Mouse (Mus musculus): Measurements from ENCODE around the gene Hoxc13. TPM values are rescaled to one million over a fixed set of nuclear protein-coding genes. Genes with fewer than 3 reads are reported as not detected.

Gene Hoxc13
- total and polyA plus RNA-seq, 3 experiments = not detected

- DNase-seq (ENCODE audit: low spot score) = peak; percentile 89
- peaks cover 44% of the 10 kb centered on the region for H3K4me1 ChIP-seq (ENCODE audit: insufficient read depth, low read depth, low read length)
- peaks cover 92% of the 10 kb centered on the region for H3K27me3 ChIP-seq (ENCODE audit: insufficient read depth, low read length)
- peak; percentile 90 for ATAC-seq (ENCODE audit: extremely low read depth, insufficient number of reproducible peaks, low FRiP score, poor library complexity, severe bottlenecking)
- no peaks in the 10 kb centered on the region for H3K36me3 ChIP-seq (replicated peaks)
- no peaks in the 10 kb centered on the region for H3K9me3 ChIP-seq (replicated peaks)
- H3K4me3 ChIP-seq (ENCODE audit: low read depth, low read length) = peak overlapping the region; percentile 65; the same call in 1 of the 2 replicates
- peak; percentile 92 for TF ChIP-seq CTCF (IDR thresholded peaks at IDR 0.05; ENCODE audit: low read depth, low read length)
- no peak for TF ChIP-seq TAL1 (conservative IDR thresholded peaks at IDR 0.05; ENCODE audit: low read depth, low read length)
Observed at GRCm38 (mm10) chr15:102965892-102966775, 45.2 kb downstream of the Hoxc13 start.

- no peak for DNase-seq (ENCODE audit: low spot score)
- H3K9me3 ChIP-seq (replicated peaks) = no peaks in the 10 kb centered on the region
- ATAC-seq (ENCODE audit: extremely low read depth, insufficient number of reproducible peaks, low FRiP score, poor library complexity, severe bottlenecking) = no peak
- peaks cover 45% of the 10 kb centered on the region for H3K4me1 ChIP-seq (ENCODE audit: insufficient read depth, low read depth, low read length)
- peaks cover 90% of the 10 kb centered on the region for H3K27me3 ChIP-seq (ENCODE audit: insufficient read depth, low read length)
- no peak for TF ChIP-seq CTCF (IDR thresholded peaks at IDR 0.05; ENCODE audit: low read depth, low read length)
- H3K4me3 ChIP-seq (ENCODE audit: low read depth, low read length) = peak within 1 kb of the TSS; percentile 65; the same call in 1 of the 2 replicates
- H3K36me3 ChIP-seq (replicated peaks) = no peaks in the 10 kb centered on the region
Observed at GRCm38 (mm10) chr15:102966776-102967311, 45.9 kb downstream of the Hoxc13 start, which contains the start of gene Hoxc10. Gene Hoxc10, plus strand, starts transcription at chr15:102966796.

- H3K27me3 ChIP-seq (ENCODE audit: insufficient read depth, low read length) = peaks cover 92% of the 10 kb centered on the region
Observed at GRCm38 (mm10) chr15:102967312-102967510, 46.3 kb downstream of the Hoxc13 start, which contains the start of gene Hoxc5. Gene Hoxc5, plus strand, starts transcription at chr15:102967443.

GRCm38 (mm10) chr15:102967511-102968397 lies 46.9 kb downstream of the Hoxc13 start:
- no peak for ATAC-seq (ENCODE audit: extremely low read depth, insufficient number of reproducible peaks, low FRiP score, poor library complexity, severe bottlenecking)
- peaks cover 92% of the 10 kb centered on the region for H3K27me3 ChIP-seq (ENCODE audit: insufficient read depth, low read length)
- TF ChIP-seq GATA2 (IDR thresholded peaks at IDR 0.05; ENCODE audit: borderline replicate concordance, low read depth, low read length) (no peak), TAL1 (conservative IDR thresholded peaks at IDR 0.05; ENCODE audit: low read depth, low read length) (no peak), CTCF (IDR thresholded peaks at IDR 0.05; ENCODE audit: low read depth, low read length) (no peak), POLR2AphosphoS5 (IDR thresholded peaks at IDR 0.05; ENCODE audit: insufficient replicate concordance, low read depth, low read length) (no peak), GATA1 (IDR thresholded peaks at IDR 0.05; ENCODE audit: borderline replicate concordance, low read length) (no peak)
- H3K4me1 ChIP-seq (ENCODE audit: insufficient read depth, low read depth, low read length) = peaks cover 47% of the 10 kb centered on the region
- DNase-seq (ENCODE audit: low spot score) = no peak
- peak overlapping the region; percentile 65; the same call in 1 of the 2 replicates for H3K4me3 ChIP-seq (ENCODE audit: low read depth, low read length)
- no peaks in the 10 kb centered on the region for H3K9me3 ChIP-seq (replicated peaks)
- H3K36me3 ChIP-seq (replicated peaks) = no peaks in the 10 kb centered on the region

More at GRCm38 (mm10) chr15:102967312-102967510, 46.3 kb downstream of the Hoxc13 start, which contains the start of gene Hoxc5:
- Histone ChIP-seq H3K4me1 (ENCODE audit: insufficient read depth, low read depth, low read length) (peaks cover 48% of the 10 kb centered on the region), H3K9me3 (replicated peaks) (no peaks in the 10 kb centered on the region), H3K4me3 (ENCODE audit: low read depth, low read length) (peak within 1 kb of the TSS; percentile 65; the same call in 1 of the 2 replicates), H3K36me3 (replicated peaks) (no peaks in the 10 kb centered on the region)
- no peak for TF ChIP-seq TAL1 (conservative IDR thresholded peaks at IDR 0.05; ENCODE audit: low read depth, low read length)
- TF ChIP-seq GATA2 (IDR thresholded peaks at IDR 0.05; ENCODE audit: borderline replicate concordance, low read depth, low read length) = no peak
- TF ChIP-seq GATA1 (IDR thresholded peaks at IDR 0.05; ENCODE audit: borderline replicate concordance, low read length) = no peak
- no peak for TF ChIP-seq POLR2AphosphoS5 (IDR thresholded peaks at IDR 0.05; ENCODE audit: insufficient replicate concordance, low read depth, low read length)
- DNase-seq (ENCODE audit: low spot score) (no peak), ATAC-seq (ENCODE audit: extremely low read depth, insufficient number of reproducible peaks, low FRiP score, poor library complexity, severe bottlenecking) (no peak)

- Histone ChIP-seq H3K27me3 (ENCODE audit: insufficient read depth, low read length) (peaks cover 92% of the 10 kb centered on the region), H3K4me3 (ENCODE audit: low read depth, low read length) (no peak overlapping the region), H3K4me1 (ENCODE audit: insufficient read depth, low read depth, low read length) (peaks cover 39% of the 10 kb centered on the region), H3K9me3 (replicated peaks) (no peaks in the 10 kb centered on the region), H3K36me3 (replicated peaks) (no peaks in the 10 kb centered on the region)
- no peak for DNase-seq (ENCODE audit: low spot score)
- TF ChIP-seq POLR2AphosphoS5 (IDR thresholded peaks at IDR 0.05; ENCODE audit: insufficient replicate concordance, low read depth, low read length) (no peak), CTCF (IDR thresholded peaks at IDR 0.05; ENCODE audit: low read depth, low read length) (no peak), GATA2 (IDR thresholded peaks at IDR 0.05; ENCODE audit: borderline replicate concordance, low read depth, low read length) (no peak), GATA1 (IDR thresholded peaks at IDR 0.05; ENCODE audit: borderline replicate concordance, low read length) (no peak), TAL1 (conservative IDR thresholded peaks at IDR 0.05; ENCODE audit: low read depth, low read length) (no peak)
- ATAC-seq (ENCODE audit: extremely low read depth, insufficient number of reproducible peaks, low FRiP score, poor library complexity, severe bottlenecking) = no peak
Observed at GRCm38 (mm10) chr15:102969296-102969695, 48.4 kb downstream of the Hoxc13 start.

GRCm38 (mm10) chr15:102970740-102971139 lies 49.8 kb downstream of the Hoxc13 start:
- no peak for TF ChIP-seq POLR2AphosphoS5 (IDR thresholded peaks at IDR 0.05; ENCODE audit: insufficient replicate concordance, low read depth, low read length)
- no peak for TF ChIP-seq TAL1 (conservative IDR thresholded peaks at IDR 0.05; ENCODE audit: low read depth, low read length)
- TF ChIP-seq CTCF (IDR thresholded peaks at IDR 0.05; ENCODE audit: low read depth, low read length) = no peak
- no peak for TF ChIP-seq GATA2 (IDR thresholded peaks at IDR 0.05; ENCODE audit: borderline replicate concordance, low read depth, low read length)
- H3K36me3 ChIP-seq (replicated peaks) = no peaks in the 10 kb centered on the region
- peaks cover 90% of the 10 kb centered on the region for H3K27me3 ChIP-seq (ENCODE audit: insufficient read depth, low read length)
- ATAC-seq (ENCODE audit: extremely low read depth, insufficient number of reproducible peaks, low FRiP score, poor library complexity, severe bottlenecking) (no peak), DNase-seq (ENCODE audit: low spot score) (no peak)
- H3K4me1 ChIP-seq (ENCODE audit: insufficient read depth, low read depth, low read length) = peaks cover 42% of the 10 kb centered on the region
- H3K9me3 ChIP-seq (replicated peaks) = no peaks in the 10 kb centered on the region
- H3K4me3 ChIP-seq (ENCODE audit: low read depth, low read length) = no peak overlapping the region
